Mouse (Mus musculus) ES-E14 (cell line): Measurements from ENCODE around the gene Dtnb. TPM values are rescaled to one million over a fixed set of nuclear protein-coding genes. Genes with fewer than 3 reads are reported as not detected.
A peak's percentile ranks its signal among the peaks of the same experiment; 100 is the strongest.

Experiments used
- DNase-seq: peaks from one replicate; pipeline ENCODE4 v3.0.0-alpha.2; 2013; ENCODE audit warnings: low read depth, low spot score
- H3K27ac ChIP-seq: 2 replicates; pipeline ENCODE4 v1.5.1; 2012; ENCODE audit warnings: low read depth, mild to moderate bottlenecking, low read length, moderate library complexity, mixed read lengths; ENCODE audit not compliant: poor library complexity, insufficient read depth, severe bottlenecking
- H3K36me3 ChIP-seq: 2 replicates; pipeline ENCODE4 v1.6.1; 2012; ENCODE audit warnings: mild to moderate bottlenecking, low read length, moderate library complexity, mixed read lengths; ENCODE audit not compliant: control insufficient read depth, poor library complexity, insufficient read depth, severe bottlenecking
- H3K4me1 ChIP-seq, 2 experiments: fragments of 150-350 bp in 1 of 2; sonication (generic) in 1 of 2; 2 replicates each; pipeline ENCODE4 v1.6.1; 2012; ENCODE audit warnings: low read length in 2 of 2, mild to moderate bottlenecking in 1 of 2, mixed read lengths in 1 of 2; ENCODE audit not compliant: control insufficient read depth in 2 of 2, insufficient read depth in 2 of 2, poor library complexity in 1 of 2
- H3K4me3 ChIP-seq, 2 experiments: fragments of 150-350 bp in 1 of 2; sonication (generic) in 1 of 2; 2 replicates each; pipeline ENCODE4 v1.5.1; 2012; ENCODE audit warnings: low read length in 2 of 2, low read depth in 1 of 2, mild to moderate bottlenecking in 1 of 2, mixed read lengths in 1 of 2; ENCODE audit not compliant: insufficient read depth in 1 of 2, poor library complexity in 1 of 2, severe bottlenecking in 1 of 2
- H3K9ac ChIP-seq: 2 replicates; pipeline ENCODE4 v1.6.1; 2012; ENCODE audit warnings: low read depth, mild to moderate bottlenecking, low read length, mixed read lengths; ENCODE audit not compliant: poor library complexity, insufficient read depth, severe bottlenecking
- H3K9me3 ChIP-seq: fragments of 150-350 bp; sonication (generic); 2 replicates; pipeline ENCODE4 v1.6.1; 2012; ENCODE audit warnings: low read depth, mild to moderate bottlenecking, low read length; ENCODE audit not compliant: control insufficient read depth, insufficient read depth
- CHD2 ChIP-seq: IDR thresholded peaks from 2 replicates; pipeline ENCODE4 v1.6.1; 2014; ENCODE audit warnings: mild to moderate bottlenecking, low read depth, low read length, inconsistent platforms
- HCFC1 ChIP-seq: IDR thresholded peaks from 2 replicates; pipeline ENCODE4 v1.6.1; 2012; ENCODE audit warnings: low read length, inconsistent platforms, borderline replicate concordance; ENCODE audit not compliant: insufficient read depth
- MAFK ChIP-seq: IDR thresholded peaks from 2 replicates; pipeline ENCODE4 v1.6.1; 2014; ENCODE audit warnings: mild to moderate bottlenecking, low read depth, low read length, inconsistent platforms; ENCODE audit not compliant: insufficient read depth
- ZC3H11A ChIP-seq: IDR thresholded peaks from 2 replicates; pipeline ENCODE4 v1.6.1; 2012; ENCODE audit warnings: low read depth, mild to moderate bottlenecking, inconsistent platforms, low read length, borderline replicate concordance
- ZNF384 ChIP-seq: IDR thresholded peaks from 2 replicates; pipeline ENCODE4 v1.6.1; 2012; ENCODE audit warnings: low read depth, low read length, inconsistent platforms
- in situ Hi-C, 2 experiments: fragments of 600-800 bp; cut with MboI; formaldehyde crosslinking; loops; one replicate each; pipeline ENCODE4 v1.15.1; 2025; ENCODE audit warnings: low sequenced_read_pairs in 2 of 2, inconsistent platforms in 1 of 2; ENCODE audit not compliant: unreplicated experiment in 2 of 2
- total RNA-seq: library from RNA; depleted of rRNA; stranded (reverse); fragments of 300-350 nt; gene quantifications from 2 replicates; pipeline ENCODE4 v1.2.3, GENCODE M21; 2012

Gene Dtnb
- total RNA-seq, 1 experiment = 31.2 TPM

GRCm38 (mm10) chr12:3695741-3696501, 123.7 kb downstream of the Dtnb start:
- peak; percentile 38 for DNase-seq
- H3K9me3 ChIP-seq = no peaks in the 10 kb centered on the region
- no peak for TF ChIP-seq ZNF384
- TF ChIP-seq ZC3H11A = 0 out of 2 replicates have a peak, but pooled peaks have one; percentile 24

GRCm38 (mm10) chr12:3700503-3700902, 128.3 kb downstream of the Dtnb start:
- H3K27ac ChIP-seq = no peak overlapping the region
- no peaks in the 10 kb centered on the region for H3K4me1 ChIP-seq
- no peak for DNase-seq
- TF ChIP-seq HCFC1 (no peak), MAFK (peak; percentile 67; the same call in 1 of the 2 replicates)
- in situ Hi-C loops = no loop called here
- no peak overlapping the region for H3K9ac ChIP-seq
- peaks cover 2% of the 10 kb centered on the region; the same call in 1 of the 2 replicates for H3K36me3 ChIP-seq
- no peaks in the 10 kb centered on the region for H3K9me3 ChIP-seq
- H3K4me3 ChIP-seq = no peak overlapping the region

More at GRCm38 (mm10) chr12:3695741-3696501, 123.7 kb downstream of the Dtnb start:
- Histone ChIP-seq H3K9ac (no peak overlapping the region), H3K4me3 (no peak overlapping the region), H3K36me3 (no peaks in the 10 kb centered on the region; the same call in 1 of the 2 replicates), H3K4me1 (peaks cover 2 to 4% of the 10 kb centered on the region in 2 experiments; a peak in 1 of 4 replicates), H3K27ac (no peak overlapping the region)
- in situ Hi-C loops = no loop called here

- no peak overlapping the region for H3K4me3 ChIP-seq
- H3K9ac ChIP-seq = no peak overlapping the region
- no peaks in the 10 kb centered on the region for H3K9me3 ChIP-seq
- in situ Hi-C loops = no loop called here
- H3K36me3 ChIP-seq = 0 out of 2 replicates have a peak, but pooled peaks cover 2% of the 10 kb centered on the region
- no peaks in the 10 kb centered on the region for H3K4me1 ChIP-seq
- TF ChIP-seq HCFC1 (no peak), MAFK (no peak), CHD2 (no peak), ZNF384 (no peak), ZC3H11A (no peak)
- no peak for DNase-seq
- no peak overlapping the region for H3K27ac ChIP-seq
These were observed 130.7 kb downstream of the Dtnb start for GRCm38 (mm10) chr12:3702903-3703302.

GRCm38 (mm10) chr12:3719151-3719721, 147.1 kb downstream of the Dtnb start:
- peaks cover 2% of the 10 kb centered on the region; the same call in 1 of the 2 replicates for H3K36me3 ChIP-seq
- H3K4me1 ChIP-seq = no peaks in the 10 kb centered on the region
- H3K9ac ChIP-seq = no peak overlapping the region
- in situ Hi-C loops = no loop called here
- peak overlapping the region; percentile 66; the same call in 1 of the 2 replicates for H3K27ac ChIP-seq
- DNase-seq = no peak
- H3K9me3 ChIP-seq = no peaks in the 10 kb centered on the region
- H3K4me3 ChIP-seq = no peak overlapping the region
- TF ChIP-seq MAFK = no peak
- TF ChIP-seq HCFC1 = no peak
- TF ChIP-seq ZNF384 = no peak
- TF ChIP-seq CHD2 = no peak
- TF ChIP-seq ZC3H11A = no peak

GRCm38 (mm10) chr12:3720527-3720926, 148.3 kb downstream of the Dtnb start:
- Histone ChIP-seq H3K4me1 (no peaks in the 10 kb centered on the region), H3K9me3 (no peaks in the 10 kb centered on the region), H3K9ac (no peak overlapping the region), H3K27ac (no peak overlapping the region), H3K4me3 (no peak overlapping the region), H3K36me3 (peaks cover 2% of the 10 kb centered on the region; the same call in 1 of the 2 replicates)
- in situ Hi-C loops = no loop called here
- TF ChIP-seq ZNF384 (no peak), MAFK (no peak), HCFC1 (no peak), ZC3H11A (no peak), CHD2 (no peak)
- DNase-seq = no peak
